Mouse (Mus musculus) heart, postnatal 4 days (tissue): ENCODE data around the gene Sec61a1. TPM values are rescaled to one million over a fixed set of nuclear protein-coding genes. Genes with fewer than 3 reads are reported as not detected.
A peak's percentile ranks its signal among the peaks of the same experiment; 100 is the strongest.

Source experiments
- DNase-seq: peaks from one replicate; pipeline ENCODE4 v3.0.0; 2021
- total RNA-seq, 2 experiments: library from RNA; stranded (reverse); gene quantifications; 2 replicates each; pipeline ENCODE4 v1.2.3; 2021

The Sec61a1 gene
- total RNA-seq, result 100 to 1,000 TPM; 116 to 121 TPM

DNA sequence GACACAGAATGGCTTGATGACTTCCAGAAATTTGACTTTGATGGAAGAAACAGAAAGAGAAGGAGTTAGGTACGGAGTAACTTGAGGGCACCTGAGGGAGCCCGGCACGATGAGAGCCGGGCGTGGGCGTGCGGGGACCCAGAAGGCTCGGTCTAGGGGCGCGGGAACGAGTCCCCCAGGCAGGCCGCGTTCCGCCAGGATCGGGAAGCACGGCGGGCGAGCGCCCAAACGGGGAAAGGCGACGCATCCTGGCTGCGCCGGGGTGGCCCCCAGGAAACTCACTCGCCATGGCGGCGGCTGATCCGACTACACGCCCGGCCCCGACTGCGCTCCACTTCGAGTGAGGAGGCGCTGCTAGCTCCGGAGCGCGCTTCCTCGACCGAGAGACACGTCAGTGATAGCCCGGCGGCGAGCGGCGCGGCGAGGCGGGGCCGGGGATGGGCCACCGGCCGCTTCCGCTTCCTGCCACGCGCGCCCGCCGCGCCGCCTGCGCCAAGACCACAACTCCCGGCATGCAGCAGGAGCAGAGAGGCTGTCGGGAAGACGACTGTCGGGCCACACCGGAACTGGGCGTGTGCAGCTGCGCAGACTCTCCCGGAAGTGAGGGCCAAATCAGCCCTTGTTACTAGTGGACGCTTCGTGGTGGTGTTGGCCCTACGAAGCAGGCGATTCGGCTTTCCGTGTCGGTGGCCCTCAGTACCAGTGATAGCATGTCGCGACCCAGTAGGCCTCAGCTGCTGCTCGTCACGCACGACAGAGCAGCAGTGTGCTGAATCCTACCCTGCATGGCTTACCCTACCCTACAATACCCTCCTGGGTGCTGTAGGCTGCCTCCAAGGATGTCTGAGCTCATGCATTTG lies at the start of gene Sec61a1:
Gene Sec61a1 (minus strand): TSS at position 502 of the 860 bp plus-strand sequence.
- DNase-seq, result peak; percentile 96

DNA sequence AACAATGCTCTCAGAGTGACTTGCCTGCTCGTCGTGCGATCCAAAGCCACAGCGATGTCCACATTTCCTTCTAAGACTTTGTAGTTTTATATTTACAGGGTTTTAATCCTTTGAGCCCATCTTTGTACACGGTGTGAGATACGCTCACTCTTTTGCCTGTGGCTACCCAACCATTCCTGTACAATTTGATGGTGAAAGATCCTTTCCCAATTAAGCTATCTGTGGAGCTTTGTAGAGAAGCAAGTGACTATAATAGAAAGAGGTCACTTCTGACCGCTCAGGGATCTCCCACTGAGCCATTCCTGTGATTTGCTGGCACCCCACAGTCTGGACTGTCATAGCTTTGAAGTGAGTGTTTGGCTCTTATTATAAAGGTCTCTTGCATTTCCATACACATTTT lies 48.0 kb upstream of the Sec61a1 start:
- no peak for DNase-seq

DNA sequence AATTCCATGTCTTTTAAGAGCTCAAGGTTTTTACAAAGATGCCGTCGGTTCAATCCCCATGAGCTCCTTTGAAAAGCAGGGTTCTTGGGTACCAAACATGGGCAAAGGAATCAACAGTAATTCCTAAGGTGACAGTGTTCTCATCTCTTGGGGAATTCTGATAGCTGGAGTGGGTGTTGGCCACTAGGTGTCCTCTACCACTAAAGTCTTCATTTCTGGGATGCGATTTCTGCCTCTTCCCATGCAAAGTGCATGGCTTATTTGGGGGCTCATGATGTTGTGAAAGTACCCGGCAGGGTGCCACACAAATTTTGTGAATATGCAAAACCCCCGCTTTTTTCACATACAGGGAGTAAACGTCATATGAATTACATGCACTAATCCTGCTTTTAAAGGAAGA lies 46.3 kb upstream of the Sec61a1 start:
- DNase-seq, result peak; percentile 22

DNA sequence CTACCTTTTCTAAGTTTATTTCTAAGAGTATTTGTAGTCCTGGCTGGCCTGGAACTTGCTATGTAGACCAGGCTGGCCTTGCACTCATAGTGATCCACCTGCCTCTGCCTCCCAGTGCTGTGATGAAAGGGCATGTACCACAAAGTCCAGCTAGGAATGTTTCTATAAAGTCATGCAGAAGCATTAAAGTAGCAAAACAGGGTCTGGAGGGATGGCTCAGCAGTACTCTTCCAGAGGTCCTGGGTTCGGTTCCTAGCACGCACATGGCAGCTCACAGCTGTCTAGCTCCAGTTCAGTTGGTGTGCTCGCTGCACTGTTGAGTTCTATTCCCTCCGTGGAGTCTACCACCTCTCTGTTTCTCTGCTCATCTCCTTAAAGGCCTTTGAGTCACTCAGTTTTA lies 41.5 kb upstream of the Sec61a1 start:
- no peak for DNase-seq

DNA sequence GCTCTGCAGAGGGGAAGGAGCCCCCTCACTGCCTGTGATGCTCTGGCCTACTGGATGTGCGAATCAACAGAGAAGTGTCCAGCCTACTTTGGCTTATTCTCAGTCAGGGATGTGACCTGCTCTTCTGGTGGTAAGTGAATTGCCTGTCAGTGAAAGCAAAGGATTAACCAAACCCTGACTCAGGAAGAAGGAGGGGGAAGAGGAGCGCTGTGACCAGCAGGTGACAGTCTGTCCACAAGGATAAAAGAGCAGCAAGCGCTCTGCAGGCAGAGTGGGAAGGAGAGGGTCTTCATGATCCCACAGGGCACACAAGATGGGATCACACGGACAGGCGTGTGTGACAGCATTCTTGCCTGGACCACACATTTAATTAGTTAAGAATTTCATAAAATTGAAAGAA lies 41.0 kb upstream of the Sec61a1 start:
- no peak for DNase-seq

DNA sequence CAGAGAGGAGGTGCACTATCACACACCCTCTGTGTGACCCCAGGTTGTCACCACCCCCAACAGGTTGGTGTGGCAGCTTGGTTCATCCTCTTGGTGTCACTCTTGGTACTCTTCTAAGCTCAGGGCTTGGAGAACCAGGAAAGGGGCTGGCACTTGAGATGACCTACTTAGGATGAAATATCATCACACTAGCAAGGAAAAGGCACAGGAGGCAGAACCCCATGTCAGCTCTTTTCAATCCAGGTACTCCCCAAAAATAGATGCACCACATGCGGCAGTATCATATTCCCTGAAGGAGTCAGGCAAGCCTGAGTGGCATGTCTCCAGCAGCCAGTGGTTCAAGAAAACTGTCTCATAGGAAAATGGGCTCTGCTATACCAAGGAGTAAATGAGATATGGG lies 39.4 kb upstream of the Sec61a1 start:
- DNase-seq, result no peak

DNA sequence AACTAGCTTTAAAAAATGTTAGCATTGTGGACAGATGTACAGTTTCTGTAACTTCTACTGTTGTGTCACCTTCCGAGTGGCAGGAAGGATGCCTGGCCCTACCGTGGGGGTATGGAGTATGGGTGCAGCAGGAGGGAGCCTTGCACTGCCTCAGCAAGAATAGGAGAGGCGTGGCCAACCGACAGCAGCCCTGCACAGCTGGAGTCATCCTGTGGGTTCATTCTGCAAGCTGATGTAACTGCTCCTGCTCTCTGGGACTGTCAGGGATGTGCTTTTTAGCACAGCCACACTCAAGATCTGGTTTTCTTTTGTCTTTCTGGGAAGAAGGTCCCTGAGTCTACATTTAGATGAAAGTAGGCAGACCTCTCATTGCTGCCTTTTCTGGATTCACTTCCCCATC lies 38.8 kb upstream of the Sec61a1 start:
- no peak for DNase-seq

DNA sequence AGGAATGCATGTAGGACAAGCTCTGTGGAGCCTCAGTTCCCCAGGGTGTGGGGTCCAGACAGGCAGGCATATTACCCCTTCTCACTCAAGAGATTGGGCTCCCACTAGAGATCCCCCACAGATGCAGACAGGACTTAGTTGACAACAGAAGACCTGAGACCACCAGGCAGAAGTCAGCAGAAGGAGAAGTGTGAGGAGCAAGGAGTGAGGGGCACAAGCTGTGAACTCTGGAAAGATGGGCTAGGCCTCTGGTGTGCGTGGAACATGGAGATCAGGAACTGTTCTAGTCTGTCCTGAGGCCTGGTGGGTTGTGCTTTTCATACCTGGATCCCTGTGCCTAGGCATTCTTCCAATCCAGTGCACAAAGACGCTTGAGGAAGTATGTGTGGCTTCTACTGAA lies 31.2 kb upstream of the Sec61a1 start:
- DNase-seq, result no peak

DNA sequence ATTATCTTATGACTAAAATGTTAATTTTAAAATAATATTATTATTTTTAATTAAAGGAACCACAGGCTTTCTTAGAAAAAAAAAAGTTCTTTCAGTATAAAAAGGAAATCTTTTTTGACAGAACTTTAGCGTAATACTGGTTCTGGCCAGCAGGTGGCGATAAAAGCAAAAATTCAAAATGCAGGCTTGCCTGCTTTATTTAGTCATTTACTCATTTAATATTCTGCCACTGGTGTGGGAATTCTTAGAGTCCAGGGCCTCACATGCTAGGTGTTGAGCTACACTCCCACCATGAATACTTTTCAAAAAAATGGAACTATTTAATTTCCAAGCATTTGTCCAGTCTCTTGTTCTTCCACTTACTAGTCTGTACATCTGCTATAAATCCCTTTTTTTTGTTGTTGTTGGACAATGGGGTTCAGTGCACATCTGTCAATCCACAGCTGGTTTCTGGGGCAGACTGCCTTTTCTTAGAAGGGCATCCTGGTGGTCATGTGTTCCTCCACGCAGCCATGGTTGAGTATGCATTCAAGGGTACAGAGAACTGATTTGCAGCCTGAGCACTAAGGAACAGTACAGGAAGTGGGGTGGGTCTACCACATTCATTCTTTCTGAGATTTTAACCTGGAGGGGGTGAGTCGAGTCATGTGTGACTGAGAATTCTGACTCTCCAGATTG lies 30.6 kb upstream of the Sec61a1 start:
- DNase-seq, result peak; percentile 82

DNA sequence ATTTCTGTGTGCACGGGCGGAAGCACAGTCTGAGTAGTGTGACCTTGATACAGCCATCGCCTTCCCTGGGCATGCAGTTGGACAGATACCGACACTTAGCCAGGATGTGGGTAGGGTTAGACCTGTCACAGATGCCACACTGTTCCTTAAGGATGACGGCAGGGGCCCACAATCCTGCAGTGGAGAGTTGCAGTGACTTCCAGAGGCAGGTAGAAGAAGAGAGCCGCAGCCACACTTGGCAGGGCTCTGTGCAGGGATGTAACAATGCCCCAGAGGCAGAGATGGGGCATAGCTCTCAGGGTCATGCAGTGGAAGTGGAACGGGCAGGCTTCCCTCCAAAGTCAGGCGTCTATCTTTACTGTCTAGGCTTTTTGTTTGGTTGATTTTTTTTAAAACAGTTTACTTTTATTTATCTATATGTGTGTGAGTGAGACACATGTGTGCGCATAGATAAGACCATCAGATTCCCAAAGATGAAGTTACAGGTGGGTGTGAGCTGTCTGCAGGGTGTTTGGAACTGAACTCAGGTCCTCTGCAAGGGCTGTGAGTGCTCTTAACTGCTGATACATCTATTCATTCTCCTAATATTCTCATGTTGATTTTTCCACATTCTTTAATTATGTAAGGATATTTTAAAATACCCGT lies 29.8 kb upstream of the Sec61a1 start:
- DNase-seq, result no peak

DNA sequence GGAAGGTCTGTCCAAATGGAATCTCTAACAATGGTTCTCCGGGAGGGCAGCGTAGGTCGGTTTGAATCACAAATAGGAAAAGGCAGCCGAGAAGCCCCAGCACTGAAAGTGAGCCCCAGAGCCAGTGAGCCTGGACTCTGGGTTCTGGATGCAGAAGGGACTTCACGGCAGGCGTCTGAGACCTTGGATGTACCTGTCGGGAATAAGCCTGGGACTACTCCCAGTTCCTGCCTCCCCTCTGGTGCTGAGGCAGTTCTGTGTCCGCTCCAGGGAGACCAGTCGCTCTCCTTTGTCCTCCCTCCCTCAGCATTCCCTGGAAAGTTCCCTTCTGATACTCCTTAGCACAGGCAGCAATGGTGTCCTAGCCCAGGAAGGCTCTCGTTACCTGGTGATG lies 26.7 kb upstream of the Sec61a1 start:
- no peak for DNase-seq

DNA sequence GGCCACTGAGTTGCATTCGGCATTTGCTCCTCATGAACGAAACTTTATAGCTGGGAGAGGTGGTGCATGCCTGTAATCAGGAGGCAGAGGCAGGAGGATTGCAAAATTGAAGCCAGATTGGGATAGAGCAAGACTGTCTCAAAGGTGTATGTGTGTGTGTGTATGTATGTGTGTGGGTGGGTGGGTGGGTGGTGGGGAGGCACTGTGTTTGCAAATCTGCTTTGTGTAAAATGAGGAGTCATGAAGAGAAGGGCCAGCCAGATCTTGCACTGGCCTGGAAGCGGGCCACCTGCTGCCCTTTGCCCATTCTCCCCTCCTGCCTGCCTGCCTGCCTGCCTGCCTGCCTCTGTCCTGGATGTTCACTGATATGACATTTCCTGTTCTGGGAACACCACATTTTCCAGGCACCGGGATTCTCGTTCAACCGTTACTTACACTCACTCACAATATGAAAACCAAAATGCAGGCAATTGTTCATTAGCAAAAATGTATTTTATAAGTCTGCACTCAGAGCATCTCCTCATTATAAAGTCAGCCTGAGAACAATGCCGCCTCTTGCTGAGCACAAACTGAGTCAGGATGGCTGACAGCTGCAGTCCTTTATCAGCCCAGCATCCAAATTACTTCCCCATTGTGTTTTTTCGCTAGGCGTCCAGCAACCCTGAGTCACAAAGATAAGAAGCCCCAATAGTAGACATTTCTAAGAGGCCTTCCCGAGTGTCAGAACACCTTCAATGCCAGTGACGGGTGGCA lies 26.1 kb upstream of the Sec61a1 start:
- no peak for DNase-seq

DNA sequence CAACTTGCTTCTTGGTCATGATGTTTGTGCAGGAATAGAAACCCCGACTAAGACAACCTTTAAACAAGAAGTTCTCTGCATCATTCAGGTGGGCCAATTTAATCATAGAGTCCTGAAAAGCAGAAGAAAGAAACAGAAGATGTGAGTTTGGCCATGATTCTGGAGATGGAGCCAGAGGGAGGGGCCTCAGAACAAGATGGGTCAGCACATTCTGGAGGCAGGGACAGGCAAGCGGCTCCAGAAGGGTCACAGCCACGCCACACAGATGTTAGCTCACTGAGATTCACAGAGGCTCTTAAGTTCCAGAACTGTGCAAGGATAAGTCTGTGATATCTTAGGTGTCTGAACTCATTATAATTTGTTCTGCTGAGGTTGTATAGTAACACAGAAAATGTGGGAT lies 25.5 kb upstream of the Sec61a1 start:
- DNase-seq, result no peak

DNA sequence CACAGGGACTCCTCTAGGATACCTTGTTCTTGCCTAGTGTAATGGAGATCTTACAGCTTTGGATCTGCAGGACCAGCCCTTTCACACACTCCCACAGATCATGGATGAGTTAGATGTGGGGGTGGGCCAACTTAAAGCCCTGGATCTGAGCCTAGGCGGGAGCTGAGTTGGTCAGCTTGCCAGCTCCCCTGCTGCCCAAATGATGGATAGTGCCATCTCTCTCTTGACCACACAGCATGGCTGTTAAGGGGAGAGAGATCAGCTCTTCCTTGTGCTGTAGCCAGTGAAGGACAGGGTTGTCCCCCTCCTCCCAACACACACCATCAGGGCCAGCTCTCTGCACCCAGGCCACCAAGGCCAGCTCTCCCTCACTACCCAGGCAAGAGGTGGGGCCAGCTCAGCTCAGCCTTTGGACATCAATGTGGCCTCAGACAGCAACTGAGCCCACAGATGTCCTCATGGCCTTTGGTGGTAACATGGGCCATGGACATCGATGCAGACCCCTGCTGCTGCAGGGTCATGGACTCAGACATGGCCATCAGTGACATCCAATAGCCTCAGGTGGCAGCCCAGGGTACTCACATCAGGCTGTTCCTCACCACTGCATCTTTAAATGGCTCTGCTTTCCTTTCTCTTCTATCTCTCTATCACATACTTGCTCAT lies 21.5 kb upstream of the Sec61a1 start:
- DNase-seq, result no peak

DNA sequence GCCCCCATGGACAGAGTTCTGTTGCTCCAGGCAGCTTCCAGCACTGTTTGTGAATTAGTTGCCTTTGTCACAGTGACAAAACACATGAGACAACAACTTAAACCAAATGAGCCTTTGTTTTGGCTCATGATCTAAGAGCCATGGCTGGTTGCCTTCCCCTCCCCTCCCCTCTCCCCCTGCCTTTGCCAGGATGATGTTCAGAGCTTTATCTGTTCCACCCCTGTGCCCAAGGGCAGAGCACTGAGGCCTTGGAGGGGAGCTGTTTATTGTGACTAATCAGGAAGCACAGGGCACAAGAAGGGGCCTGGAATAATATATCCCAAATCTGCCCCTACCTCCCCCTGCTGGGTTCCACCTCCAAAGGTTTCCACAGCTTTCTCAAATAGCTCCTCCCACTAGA lies 11.6 kb upstream of the Sec61a1 start:
- no peak for DNase-seq

DNA sequence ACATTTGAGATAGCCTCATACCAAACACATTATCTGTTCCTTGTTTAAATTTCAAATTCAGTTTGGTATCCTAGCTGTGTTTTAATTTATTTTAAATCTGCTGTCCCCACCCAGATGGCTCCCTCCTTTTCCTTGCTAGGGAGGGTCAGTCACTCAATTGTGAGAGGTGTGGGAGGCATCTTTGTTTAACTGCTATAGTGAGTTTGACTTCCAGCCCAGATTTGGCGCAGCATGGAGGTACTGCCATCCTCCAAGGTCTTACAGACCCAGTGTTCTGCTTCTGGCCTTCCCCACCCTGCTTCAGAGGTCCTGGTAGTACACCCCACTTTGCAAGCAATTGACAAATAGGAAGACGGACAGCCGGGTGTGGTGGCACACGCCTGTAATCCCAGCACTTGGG lies 5.4 kb upstream of the Sec61a1 start:
- peak; percentile 0 for DNase-seq

DNA sequence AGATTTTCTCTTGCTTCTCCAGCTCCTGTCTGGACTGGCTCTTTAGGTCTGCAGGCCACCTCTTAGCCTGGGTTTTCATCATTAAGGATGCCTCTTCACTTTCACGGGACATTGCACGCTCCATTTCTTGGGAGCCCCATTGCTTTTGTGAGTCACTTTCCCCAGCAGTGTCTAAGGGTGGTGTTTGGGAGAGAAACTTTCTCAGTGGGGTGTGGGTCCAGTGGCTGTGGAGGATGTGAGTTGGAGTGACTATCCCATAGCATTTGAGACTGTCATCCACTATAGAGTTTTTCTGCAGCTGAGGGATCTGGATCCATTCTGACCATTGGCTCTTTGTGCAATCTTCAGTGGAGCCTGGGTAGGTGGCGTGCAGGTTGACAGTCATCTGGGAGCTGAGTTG lies 4.7 kb upstream of the Sec61a1 start:
- DNase-seq, result peak; percentile 2

DNA sequence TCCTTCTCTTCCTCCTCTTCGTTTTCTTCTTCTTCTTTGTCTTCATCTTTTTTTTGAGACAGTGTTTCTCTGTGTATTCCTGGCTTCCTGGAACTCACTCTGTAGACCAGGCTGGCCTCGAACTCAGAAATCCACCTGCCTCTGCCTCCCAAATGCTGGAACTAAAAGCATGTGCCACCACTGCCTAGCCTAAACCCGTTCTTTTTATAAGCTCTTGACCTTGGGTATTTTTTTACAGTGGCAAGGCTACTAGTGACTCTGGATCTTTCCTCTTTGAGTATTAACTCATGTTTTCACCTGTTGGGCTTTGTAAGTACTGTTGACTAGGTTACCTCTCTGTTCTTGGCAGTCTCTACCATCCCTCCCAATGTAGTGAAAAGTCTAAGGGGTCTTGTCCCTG lies 4.3 kb upstream of the Sec61a1 start:
- DNase-seq, result no peak

DNA sequence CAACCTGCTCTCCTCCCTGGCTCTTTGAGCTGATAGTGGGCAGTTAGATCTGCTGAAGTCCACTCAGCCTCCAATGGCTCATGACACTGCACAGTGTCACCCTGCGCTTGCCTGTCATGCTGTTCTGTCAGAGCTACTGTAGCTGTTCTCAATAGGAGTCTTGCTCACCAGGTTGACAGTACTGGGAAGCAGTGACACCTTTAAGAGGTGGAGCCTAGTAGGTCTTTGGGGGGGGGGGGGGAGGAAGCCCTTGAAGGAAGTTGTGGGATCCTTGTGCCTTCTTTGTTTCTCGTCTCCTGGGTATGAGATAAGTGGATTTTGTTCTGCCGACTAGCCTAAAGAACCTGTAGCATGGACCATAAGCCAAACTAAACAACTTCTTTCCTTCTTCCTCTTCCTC lies 3.9 kb upstream of the Sec61a1 start:
- peak; percentile 1 for DNase-seq

DNA sequence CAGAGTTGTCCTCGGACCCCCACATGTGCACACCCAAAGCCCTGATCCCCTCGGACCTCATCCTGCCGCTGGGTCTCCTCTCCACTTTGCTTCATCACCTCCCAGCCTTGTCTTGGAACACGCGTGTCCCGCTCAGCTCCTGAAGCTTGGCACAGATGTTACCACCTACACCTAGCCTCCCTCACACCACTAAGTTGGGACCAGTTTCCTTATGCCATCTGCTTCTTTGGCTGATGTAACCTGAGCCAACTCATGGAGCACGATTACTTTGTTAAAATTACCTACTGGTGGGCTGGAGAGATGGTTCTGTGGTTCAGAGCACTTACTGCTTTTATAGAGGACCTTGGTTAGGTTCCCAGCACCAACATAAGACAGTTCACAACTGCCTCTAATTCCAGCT lies 3.1 kb upstream of the Sec61a1 start:
- peak; percentile 2 for DNase-seq

DNA sequence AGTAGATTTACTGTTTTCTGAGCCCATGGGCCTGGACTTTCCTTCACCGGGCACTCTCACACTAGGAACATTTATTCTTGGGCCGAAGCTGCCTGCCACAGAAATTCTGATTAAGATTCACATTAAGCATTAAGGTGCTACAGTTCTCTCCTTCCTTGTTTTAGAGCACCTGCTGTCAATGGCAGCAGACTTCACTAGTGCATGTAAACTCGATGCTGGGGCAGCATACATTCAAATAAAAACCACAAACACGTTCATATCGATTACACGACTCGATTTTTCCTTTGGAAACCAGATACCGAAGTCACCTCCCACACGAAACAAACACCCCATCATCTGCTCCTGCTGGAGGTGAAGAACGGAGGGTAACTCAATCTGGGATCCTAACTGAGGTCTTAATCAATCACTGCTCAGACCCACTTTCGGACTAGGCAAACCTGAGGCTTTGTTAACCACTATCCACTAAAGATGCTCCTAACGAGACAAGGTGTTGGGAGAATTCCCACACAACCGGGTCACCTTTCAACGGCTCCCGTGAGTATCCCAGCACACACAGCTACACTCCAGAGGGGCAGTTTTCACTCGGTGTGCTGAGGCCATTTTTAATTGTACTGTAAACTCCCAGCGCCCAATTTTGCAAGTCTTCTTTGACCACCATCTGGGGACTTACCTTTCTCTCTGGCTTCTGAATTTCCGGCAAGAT lies 853 bp downstream of the Sec61a1 start:
- peak; percentile 17 for DNase-seq

DNA sequence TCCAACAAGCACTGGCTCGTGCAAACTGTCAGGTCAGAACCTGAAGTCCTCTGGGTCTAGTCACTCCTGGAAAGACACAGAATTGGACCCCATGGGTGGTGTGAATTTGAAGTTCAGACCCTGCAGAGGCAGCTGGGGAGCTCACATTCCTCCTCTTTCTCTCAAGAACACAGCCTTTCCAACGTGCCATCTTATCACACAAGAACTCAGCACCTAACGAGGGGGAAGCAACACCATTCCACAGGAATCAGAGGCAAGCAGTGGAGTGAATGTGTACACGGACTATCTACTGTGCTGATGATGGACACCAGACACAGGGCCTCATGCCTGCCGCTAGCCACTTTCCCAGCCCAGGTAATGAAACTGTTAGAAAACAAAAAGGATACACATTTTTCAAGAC lies 2.0 kb downstream of the Sec61a1 start:
- DNase-seq, result no peak
